Mouse (Mus musculus) forebrain, embryonic 13.5 days (tissue): ENCODE data around the gene Rab5if. TPM values are rescaled to one million over a fixed set of nuclear protein-coding genes. Genes with fewer than 3 reads are reported as not detected.

Experiments used
- ATAC-seq: fragments of 200-750 bp; cut with Nextera tagmentation; 2 replicates; pipeline ENCODE4 v1.8.0; 2017
- H3K27ac ChIP-seq: fragments of 300-500 bp; sonication (generic); 2 replicates; pipeline ENCODE4 v1.5.1; 2015; ENCODE audit warnings: inconsistent platforms, mild to moderate bottlenecking, moderate library complexity
- H3K27me3 ChIP-seq: fragments of 300-500 bp; sonication (generic); 2 replicates; pipeline ENCODE4 v1.6.1; 2015; ENCODE audit warnings: mild to moderate bottlenecking, inconsistent platforms
- H3K36me3 ChIP-seq: fragments of 300-500 bp; sonication (generic); 2 replicates; pipeline ENCODE4 v1.6.1; 2015; ENCODE audit warnings: mild to moderate bottlenecking, inconsistent platforms; ENCODE audit not compliant: poor library complexity, severe bottlenecking
- H3K4me1 ChIP-seq: fragments of 300-500 bp; sonication (generic); 2 replicates; pipeline ENCODE4 v1.6.1; 2015; ENCODE audit warnings: inconsistent platforms
- H3K4me2 ChIP-seq: fragments of 300-500 bp; sonication (generic); 2 replicates; pipeline ENCODE4 v1.6.1; 2015; ENCODE audit warnings: inconsistent platforms, mild to moderate bottlenecking, moderate library complexity
- H3K4me3 ChIP-seq: fragments of 300-500 bp; sonication (generic); 2 replicates; pipeline ENCODE4 v1.5.1; 2015; ENCODE audit warnings: mild to moderate bottlenecking, inconsistent platforms
- H3K9ac ChIP-seq: fragments of 300-500 bp; sonication (generic); 2 replicates; pipeline ENCODE4 v1.6.1; 2015; ENCODE audit warnings: mild to moderate bottlenecking, inconsistent platforms
- H3K9me3 ChIP-seq: fragments of 300-500 bp; sonication (generic); replicated peaks from 2 replicates; pipeline ENCODE4 v1.6.1; 2016; ENCODE audit warnings: inconsistent platforms
- WGBS: fragments of 180-500 bp; shearing (Covaris S2); methylation state at CpG from one replicate; pipeline ENCODE4 v1.1.7; 2015; 5-methylcytosine and 5-hydroxymethylcytosine counted together
- polyA plus RNA-seq: library from polyadenylated mRNA; unstranded; fragments of >200 nt; fragmentation: Nextera tagmentation; extraction: Ambion mirVana; gene quantifications from 2 replicates; pipeline ENCODE4 v1.2.1, GENCODE M21; 2015

Gene Rab5if
- polyA plus RNA-seq, 1 experiment from 2014 or later: 168 TPM

DNA sequence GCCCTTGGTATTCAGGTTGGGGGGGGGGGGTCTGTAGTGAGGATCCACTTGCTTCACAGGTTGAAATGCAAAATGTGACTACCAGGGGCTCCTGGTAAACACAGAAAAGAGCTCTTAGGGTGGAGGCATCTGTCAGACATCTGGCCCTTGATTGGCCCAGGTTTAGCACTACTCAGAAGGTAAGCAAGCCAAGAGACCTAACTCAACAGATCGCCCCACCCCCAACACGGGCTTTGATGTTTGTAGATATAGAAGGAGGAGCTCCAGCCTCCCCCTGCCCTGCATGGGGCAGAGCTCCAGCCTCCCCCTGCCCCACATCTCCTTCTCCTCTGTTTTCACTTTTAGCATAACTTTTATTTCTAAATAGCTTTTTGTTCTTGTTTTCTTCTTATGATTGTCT, 56.9 kb downstream of the Rab5if start:
- no peak overlapping the region for H3K4me2 ChIP-seq
- no peak overlapping the region for H3K27ac ChIP-seq
- H3K36me3 ChIP-seq: no peaks in the 10 kb centered on the region
- H3K4me3 ChIP-seq: no peak overlapping the region
- H3K27me3 ChIP-seq: no peaks in the 10 kb centered on the region
- H3K9ac ChIP-seq: no peak overlapping the region
- H3K9me3 ChIP-seq: no peaks in the 10 kb centered on the region
- 61% methylated on average over 2 of the region's 2 CpGs for WGBS
- ATAC-seq: no peak
- no peaks in the 10 kb centered on the region for H3K4me1 ChIP-seq

DNA sequence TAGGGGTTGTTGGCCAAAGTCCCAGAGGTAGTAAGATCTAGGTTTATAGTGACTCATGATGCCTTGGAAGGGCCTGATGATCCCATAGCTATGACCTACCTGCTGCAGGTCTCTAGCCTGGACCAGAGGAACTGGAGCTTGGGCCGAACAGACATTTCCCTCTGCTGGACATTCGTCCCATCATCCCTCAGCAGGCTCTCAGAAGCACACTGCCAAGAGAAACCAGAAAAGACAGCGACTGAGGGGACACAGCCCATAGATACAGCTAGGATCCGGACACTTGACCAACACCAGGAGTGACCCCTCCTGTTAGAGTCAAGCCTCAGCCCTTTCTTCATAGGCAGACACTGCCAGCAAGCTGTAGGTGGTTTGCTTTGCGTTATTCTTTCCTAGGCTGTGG, 60.1 kb downstream of the Rab5if start:
- no peaks in the 10 kb centered on the region for H3K27me3 ChIP-seq
- H3K9ac ChIP-seq: no peak overlapping the region
- peaks cover 11% of the 10 kb centered on the region; the same call in 1 of the 2 replicates for H3K36me3 ChIP-seq
- no peaks in the 10 kb centered on the region for H3K9me3 ChIP-seq
- 81% methylated on average over 5 of the region's 5 CpGs for WGBS
- no peak overlapping the region for H3K27ac ChIP-seq
- no peak overlapping the region for H3K4me3 ChIP-seq
- peaks cover 4% of the 10 kb centered on the region for H3K4me1 ChIP-seq
- H3K4me2 ChIP-seq: no peak overlapping the region
- no peak for ATAC-seq

Other genes starting within 250 kb of the Rab5if start
- 234 and 240 TPM in 2 replicates for gene Dlgap4, start 249.4 kb upstream of the Rab5if start, polyA plus RNA-seq
- 28.1 and 28.4 TPM in 2 replicates for gene Myl9, start 87.7 kb upstream of the Rab5if start, polyA plus RNA-seq
- gene Tgif2, start 23.1 kb upstream of the Rab5if start, polyA plus RNA-seq: 63.3 and 73.3 TPM in 2 replicates
- 14.0 and 14.2 TPM in 2 replicates for gene 4930518I15Rik, start 5.2 kb upstream of the Rab5if start, polyA plus RNA-seq
- 0.14 and 0.25 TPM in 2 replicates for gene Sla2, start 24.1 kb downstream of the Rab5if start, polyA plus RNA-seq
- 68.1 and 72.4 TPM in 2 replicates for gene Ndrg3, start 128.9 kb downstream of the Rab5if start, polyA plus RNA-seq
- gene Dsn1, start 144.0 kb downstream of the Rab5if start, polyA plus RNA-seq: 38.8 TPM in 2 replicates
- 4.8 and 5.1 TPM in 2 replicates for gene Soga1, start 216.1 kb downstream of the Rab5if start, polyA plus RNA-seq
- gene Tldc2, start 223.9 kb downstream of the Rab5if start, polyA plus RNA-seq: not detected in 2 replicates